Mouse (Mus musculus) lung, postnatal 0 days (tissue): ENCODE results near the gene Fcgr2b. TPM values are rescaled to one million over a fixed set of nuclear protein-coding genes. Genes with fewer than 3 reads are reported as not detected.
A peak's percentile ranks its signal among the peaks of the same experiment; 100 is the strongest.

Source experiments
- ATAC-seq: fragments of 200-750 bp; cut with Nextera tagmentation; 2 replicates; pipeline ENCODE4 v1.8.0; 2017; ENCODE audit warnings: moderate library complexity
- DNase-seq: peaks from one replicate; pipeline ENCODE4 v3.0.0-alpha.2; 2016; ENCODE audit warnings: low spot score
- H3K27ac ChIP-seq: fragments of 300-500 bp; sonication (generic); 2 replicates; pipeline ENCODE4 v1.5.1; 2014; ENCODE audit warnings: antibody characterized with exemption, mild to moderate bottlenecking, low read length, mixed read lengths
- H3K27me3 ChIP-seq: fragments of 300-500 bp; sonication (generic); replicated peaks from 2 replicates; pipeline ENCODE4 v1.6.1; 2014; ENCODE audit warnings: low read length, mixed read lengths; ENCODE audit not compliant: insufficient read depth
- H3K36me3 ChIP-seq: fragments of 300-500 bp; sonication (generic); 2 replicates; pipeline ENCODE4 v1.6.1; 2014; ENCODE audit warnings: low read length, mixed read lengths; ENCODE audit not compliant: insufficient read depth
- H3K4me1 ChIP-seq: fragments of 300-500 bp; sonication (generic); 2 replicates; pipeline ENCODE4 v1.6.1; 2014; ENCODE audit warnings: antibody characterized with exemption, low read depth, low read length, mixed read lengths; ENCODE audit not compliant: insufficient read depth
- H3K4me2 ChIP-seq: fragments of 300-500 bp; sonication (generic); replicated peaks from 2 replicates; pipeline ENCODE4 v1.6.1; 2014; ENCODE audit warnings: low read depth, mild to moderate bottlenecking, low read length, moderate library complexity, mixed read lengths
- H3K4me3 ChIP-seq: fragments of 300-500 bp; sonication (generic); 2 replicates; pipeline ENCODE4 v1.5.1; 2014; ENCODE audit warnings: low read depth, low read length
- H3K9ac ChIP-seq: fragments of 300-500 bp; sonication (generic); replicated peaks from 2 replicates; pipeline ENCODE4 v1.6.1; 2014; ENCODE audit warnings: low read depth, mild to moderate bottlenecking
- H3K9me3 ChIP-seq: fragments of 300-500 bp; sonication (generic); 2 replicates; pipeline ENCODE4 v1.6.1; 2016; ENCODE audit warnings: low read length, mixed read lengths
- CTCF ChIP-seq: IDR thresholded peaks from 2 replicates; pipeline ENCODE4 v1.5.1; 2016; ENCODE audit warnings: antibody characterized with exemption, mild to moderate bottlenecking
- EP300 ChIP-seq: IDR thresholded peaks from 2 replicates; pipeline ENCODE4 v1.6.1; 2016; ENCODE audit warnings: antibody characterized with exemption, mild to moderate bottlenecking, control low read depth
- WGBS: fragments of 180-500 bp; shearing (Covaris S2); extraction: QIAGEN DNeasy Blood & Tissue Kit; methylation state at CpG from one replicate; pipeline ENCODE4 v1.1.7; 2014; 5-methylcytosine and 5-hydroxymethylcytosine counted together
- polyA plus RNA-seq: library from polyadenylated mRNA; unstranded; fragments of >200 nt; fragmentation: Nextera tagmentation; extraction: Ambion mirVana; gene quantifications from 2 replicates; pipeline ENCODE4 v1.2.1, GENCODE M21; 2015

Gene Fcgr2b
- polyA plus RNA-seq, 1 experiment from 2014 or later = 9.2 TPM

DNA sequence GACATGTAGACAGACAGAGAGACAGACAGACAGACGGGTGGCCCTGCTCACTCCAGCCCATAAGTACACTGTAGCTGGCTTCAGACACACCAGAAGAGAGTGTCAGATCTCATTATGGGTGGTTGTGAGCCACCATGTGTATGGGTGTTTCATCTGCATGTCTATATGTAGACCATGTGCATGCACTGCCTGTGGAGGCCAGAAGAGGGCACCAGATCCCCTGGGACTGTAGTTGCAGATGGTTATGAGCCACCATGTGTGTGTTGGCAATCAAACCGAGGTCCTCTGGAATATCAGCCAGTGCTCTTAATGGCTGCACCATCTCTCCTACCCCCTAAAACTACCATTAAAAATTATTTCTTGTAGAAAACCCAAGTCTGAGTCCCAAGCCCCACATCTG is 30.6 kb upstream of the Fcgr2b start:
- no peak for ATAC-seq
- no peaks in the 10 kb centered on the region for H3K9me3 ChIP-seq
- no peak overlapping the region for H3K9ac ChIP-seq
- H3K4me1 ChIP-seq = no peaks in the 10 kb centered on the region
- H3K27me3 ChIP-seq = no peaks in the 10 kb centered on the region
- TF ChIP-seq CTCF (peak; percentile 43), EP300 (no peak)
- no peak overlapping the region for H3K27ac ChIP-seq
- no peak overlapping the region for H3K4me2 ChIP-seq
- no peak overlapping the region for H3K4me3 ChIP-seq
- 83% methylated on average over 2 of the region's 2 CpGs for WGBS
- H3K36me3 ChIP-seq = no peaks in the 10 kb centered on the region
- no peak for DNase-seq

- Histone ChIP-seq H3K9me3 (no peaks in the 10 kb centered on the region), H3K36me3 (no peaks in the 10 kb centered on the region), H3K27ac (no peak overlapping the region), H3K4me3 (no peak overlapping the region), H3K27me3 (no peaks in the 10 kb centered on the region), H3K4me2 (no peak overlapping the region), H3K4me1 (no peaks in the 10 kb centered on the region), H3K9ac (no peak overlapping the region)
- 83% methylated on average over 4 of the region's 4 CpGs for WGBS
- DNase-seq = peak; percentile 30
- no peak for TF ChIP-seq EP300
- no peak for TF ChIP-seq CTCF
- no peak for ATAC-seq
These were observed 30.0 kb upstream of the Fcgr2b start for GRCm38 (mm10) chr1:171006335-171006734.

GRCm38 (mm10) chr1:171005586-171005985 is 29.2 kb upstream of the Fcgr2b start:
- ATAC-seq (no peak), DNase-seq (no peak)
- Histone ChIP-seq H3K27ac (no peak overlapping the region), H3K27me3 (no peaks in the 10 kb centered on the region), H3K36me3 (no peaks in the 10 kb centered on the region), H3K4me3 (no peak overlapping the region), H3K4me1 (no peaks in the 10 kb centered on the region), H3K9ac (no peak overlapping the region), H3K9me3 (no peaks in the 10 kb centered on the region), H3K4me2 (no peak overlapping the region)
- TF ChIP-seq CTCF = no peak
- no peak for TF ChIP-seq EP300

GRCm38 (mm10) chr1:171005081-171005480 is 28.7 kb upstream of the Fcgr2b start:
- Histone ChIP-seq H3K27ac (no peak overlapping the region), H3K9me3 (no peaks in the 10 kb centered on the region), H3K36me3 (no peaks in the 10 kb centered on the region), H3K4me2 (no peak overlapping the region), H3K9ac (no peak overlapping the region), H3K4me3 (no peak overlapping the region), H3K27me3 (no peaks in the 10 kb centered on the region), H3K4me1 (no peaks in the 10 kb centered on the region)
- WGBS = 53% methylated on average over 6 of the region's 6 CpGs
- no peak for ATAC-seq
- TF ChIP-seq CTCF (no peak), EP300 (no peak)
- DNase-seq = no peak

DNA sequence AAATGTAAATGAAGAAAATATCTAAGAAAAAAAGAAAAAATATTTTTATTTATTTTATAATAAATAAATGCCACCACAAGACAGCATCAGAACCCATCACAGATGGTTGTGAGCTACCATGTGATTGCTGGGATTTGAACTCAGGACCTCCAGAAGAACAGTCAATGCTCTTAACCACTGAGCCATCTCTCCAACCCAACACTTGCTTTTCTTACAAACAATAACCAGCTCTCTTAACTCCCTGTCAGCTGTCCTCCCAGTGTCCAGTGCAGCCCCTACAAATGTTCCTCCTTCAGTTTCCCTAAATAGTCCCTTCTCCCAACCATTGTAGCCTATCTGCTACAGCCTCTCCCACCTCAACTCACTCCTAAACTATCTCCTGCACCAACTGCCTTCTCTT is 23.5 kb upstream of the Fcgr2b start:
- DNase-seq = no peak
- Histone ChIP-seq H3K4me2 (no peak overlapping the region), H3K4me1 (no peaks in the 10 kb centered on the region), H3K9ac (no peak overlapping the region), H3K27ac (no peak overlapping the region), H3K9me3 (no peaks in the 10 kb centered on the region), H3K4me3 (no peak overlapping the region), H3K36me3 (no peaks in the 10 kb centered on the region), H3K27me3 (no peaks in the 10 kb centered on the region)
- TF ChIP-seq EP300 = no peak
- TF ChIP-seq CTCF = no peak
- ATAC-seq = no peak

- ATAC-seq (peak; percentile 75), DNase-seq (peak; percentile 61)
- Histone ChIP-seq H3K4me3 (no peak overlapping the region), H3K4me2 (peak overlapping the region; percentile 15; the same call in 1 of the 2 replicates), H3K9me3 (no peaks in the 10 kb centered on the region), H3K27me3 (no peaks in the 10 kb centered on the region), H3K4me1 (no peaks in the 10 kb centered on the region), H3K9ac (no peak overlapping the region), H3K27ac (no peak overlapping the region), H3K36me3 (no peaks in the 10 kb centered on the region)
- 49% methylated on average over 21 of the region's 21 CpGs for WGBS
- TF ChIP-seq CTCF (no peak), EP300 (no peak)
These were observed 21.7 kb upstream of the Fcgr2b start for GRCm38 (mm10) chr1:170997756-170998655.
